Mouse (Mus musculus) heart, adult 2 months (tissue): ENCODE results near the gene Plaa. TPM values are rescaled to one million over a fixed set of nuclear protein-coding genes. Genes with fewer than 3 reads are reported as not detected.
A peak's percentile ranks its signal among the peaks of the same experiment; 100 is the strongest.

Experiments
- DNase-seq, 2 experiments: peaks; one replicate each; pipeline ENCODE4 v3.0.0; 2021
- H3K27ac ChIP-seq: fragments of 200-600 bp; 2 replicates; pipeline ENCODE4 v1.8.1; 2022
- H3K27me3 ChIP-seq: fragments of 200-500 bp; 2 replicates; pipeline ENCODE4 v1.6.1; 2012; ENCODE audit warnings: mild to moderate bottlenecking, low read length, inconsistent platforms, mixed read lengths; ENCODE audit not compliant: control insufficient read depth, insufficient read depth
- H3K36me3 ChIP-seq: fragments of 200-500 bp; 2 replicates; pipeline ENCODE4 v1.6.1; 2012; ENCODE audit warnings: low read length, inconsistent platforms; ENCODE audit not compliant: control insufficient read depth, insufficient read depth
- H3K4me1 ChIP-seq: fragments of 200-500 bp; 2 replicates; pipeline ENCODE4 v1.6.1; 2011; ENCODE audit warnings: low read length; ENCODE audit not compliant: control insufficient read depth, insufficient read depth
- H3K4me3 ChIP-seq: fragments of 200-600 bp; 2 replicates; pipeline ENCODE4 v1.8.1; 2022
- H3K79me2 ChIP-seq: fragments of 200-500 bp; replicated peaks from 2 replicates; pipeline ENCODE4 v1.6.1; 2012; ENCODE audit warnings: mild to moderate bottlenecking, inconsistent platforms, low read length, moderate library complexity, mixed read lengths; ENCODE audit not compliant: control insufficient read depth, insufficient read depth
- H3K9ac ChIP-seq: fragments of 200-500 bp; 2 replicates; pipeline ENCODE4 v1.6.1; 2012; ENCODE audit warnings: low read depth, mild to moderate bottlenecking, control low read depth, inconsistent platforms, low read length, mixed read lengths
- CTCF ChIP-seq: fragments of 200-600 bp; IDR thresholded peaks from 2 replicates; pipeline ENCODE4 v1.8.1; 2022; ENCODE audit warnings: antibody characterized with exemption, mild to moderate bottlenecking, moderate library complexity
- EP300 ChIP-seq: fragments of 200-500 bp; IDR thresholded peaks from 2 replicates; pipeline ENCODE4 v1.6.1; 2011; ENCODE audit warnings: low read depth, low read length, control low read depth; ENCODE audit not compliant: insufficient read depth
- POLR2A ChIP-seq: fragments of 200-500 bp; IDR thresholded peaks from 2 replicates; pipeline ENCODE4 v1.6.1; 2011; ENCODE audit warnings: mild to moderate bottlenecking, low read depth, low read length, control low read depth; ENCODE audit not compliant: insufficient read depth
- WGBS: fragments of 180-500 bp; shearing (Covaris S2); methylation state at CpG from one replicate; pipeline ENCODE4 v1.1.7; 2018; 5-methylcytosine and 5-hydroxymethylcytosine counted together
- intact Hi-C: fragments of 180-260 bp; cut with DNase I; formaldehyde crosslinking; loops from one replicate; pipeline ENCODE4 v1.15.1; 2025
- polyA plus RNA-seq: library from polyadenylated mRNA; depleted of rRNA; stranded (reverse); fragments of >200 nt; gene quantifications from 2 replicates; pipeline ENCODE4 v1.2.3, GENCODE M21; 2012; rRNA removed
- total RNA-seq, 2 experiments: library from RNA; stranded (reverse); gene quantifications; 2 replicates each; pipeline ENCODE4 v1.2.3; 2021

The Plaa gene
- total and polyA plus RNA-seq, 3 experiments, result 26.1 to 46.8 (median 39.9) TPM

DNA sequence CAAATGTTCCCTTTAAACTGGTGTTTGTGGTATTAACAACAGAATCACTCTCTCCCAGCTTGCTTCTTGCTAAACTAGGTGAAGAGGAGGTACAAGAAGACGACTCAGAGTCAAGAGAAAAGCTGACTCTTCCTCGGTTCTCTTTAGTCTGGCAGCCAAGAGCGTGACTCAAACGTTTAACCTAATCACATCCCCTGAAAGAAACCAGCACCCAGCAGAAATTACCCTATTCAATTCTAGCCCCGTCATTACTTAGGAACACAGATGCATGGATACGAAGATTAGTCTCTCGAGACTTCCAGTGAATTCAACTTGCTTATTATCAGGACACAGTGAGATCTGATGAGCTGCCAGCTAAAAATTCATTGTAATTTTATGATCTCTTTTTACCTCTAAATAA lies 58.7 kb downstream of the Plaa start:
- intact Hi-C loops, result no loop called here
- DNase-seq, result no peak
- H3K27ac ChIP-seq, result no peak overlapping the region
- H3K9ac ChIP-seq, result no peak overlapping the region
- no peaks in the 10 kb centered on the region for H3K36me3 ChIP-seq
- no peaks in the 10 kb centered on the region for H3K79me2 ChIP-seq
- H3K4me3 ChIP-seq, result no peak overlapping the region
- TF ChIP-seq POLR2A (no peak), CTCF (no peak), EP300 (no peak)
- H3K27me3 ChIP-seq, result no peaks in the 10 kb centered on the region
- WGBS, result 76% methylated on average over 7 of the region's 7 CpGs
- H3K4me1 ChIP-seq, result no peaks in the 10 kb centered on the region

DNA sequence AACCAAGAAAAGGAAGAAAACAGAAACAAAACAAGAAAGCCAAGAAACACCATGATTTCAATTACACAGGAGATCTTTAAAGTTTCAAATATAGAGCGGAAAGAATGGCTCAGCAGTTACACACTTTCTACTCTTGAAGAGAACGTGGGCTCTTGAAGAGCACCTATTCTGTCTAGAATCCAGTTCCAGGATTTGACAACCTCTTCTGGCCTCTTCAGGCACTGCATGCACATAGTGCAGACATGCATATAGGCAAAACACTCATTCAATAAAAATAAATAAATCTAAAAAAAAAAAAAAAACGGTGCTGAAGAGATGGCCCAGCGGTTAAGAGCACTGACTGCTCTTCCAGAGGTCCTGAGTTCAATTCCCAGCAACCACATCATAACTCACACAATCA lies 60.0 kb downstream of the Plaa start:
- intact Hi-C loops, result no loop called here
- 88% methylated on average over 4 of the region's 4 CpGs for WGBS
- Histone ChIP-seq H3K27ac (no peak overlapping the region), H3K9ac (no peak overlapping the region), H3K4me3 (no peak overlapping the region), H3K27me3 (no peaks in the 10 kb centered on the region), H3K36me3 (no peaks in the 10 kb centered on the region), H3K79me2 (no peaks in the 10 kb centered on the region), H3K4me1 (no peaks in the 10 kb centered on the region)
- no peak for DNase-seq
- TF ChIP-seq CTCF (peak; percentile 14; the same call in 1 of the 2 replicates), POLR2A (no peak), EP300 (no peak)

DNA sequence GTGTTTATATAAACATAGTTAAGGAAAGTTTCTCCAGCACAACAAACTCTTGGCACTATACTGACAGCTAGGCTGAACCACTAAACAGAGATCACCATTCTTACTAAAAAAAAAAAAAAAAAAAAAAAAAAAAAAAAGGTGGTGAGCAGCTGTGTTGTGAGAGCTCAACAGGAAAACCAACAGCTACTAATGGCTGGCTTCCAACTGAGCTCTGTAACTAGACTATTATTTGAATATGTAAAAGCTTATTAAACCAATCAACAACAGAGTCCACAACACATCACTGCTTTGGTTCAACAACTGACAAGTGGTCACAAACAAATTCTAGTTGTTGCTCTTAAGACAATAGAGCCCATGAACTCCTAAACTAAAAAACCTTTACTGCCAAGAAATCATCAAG lies 69.8 kb downstream of the Plaa start:
- Histone ChIP-seq H3K27ac (no peak overlapping the region), H3K4me3 (no peak overlapping the region), H3K4me1 (no peaks in the 10 kb centered on the region), H3K27me3 (no peaks in the 10 kb centered on the region), H3K79me2 (no peaks in the 10 kb centered on the region), H3K36me3 (no peaks in the 10 kb centered on the region), H3K9ac (no peak overlapping the region)
- no peak for DNase-seq
- intact Hi-C loops, result no loop called here
- TF ChIP-seq EP300, result no peak
- no peak for TF ChIP-seq POLR2A
- TF ChIP-seq CTCF, result no peak

DNA sequence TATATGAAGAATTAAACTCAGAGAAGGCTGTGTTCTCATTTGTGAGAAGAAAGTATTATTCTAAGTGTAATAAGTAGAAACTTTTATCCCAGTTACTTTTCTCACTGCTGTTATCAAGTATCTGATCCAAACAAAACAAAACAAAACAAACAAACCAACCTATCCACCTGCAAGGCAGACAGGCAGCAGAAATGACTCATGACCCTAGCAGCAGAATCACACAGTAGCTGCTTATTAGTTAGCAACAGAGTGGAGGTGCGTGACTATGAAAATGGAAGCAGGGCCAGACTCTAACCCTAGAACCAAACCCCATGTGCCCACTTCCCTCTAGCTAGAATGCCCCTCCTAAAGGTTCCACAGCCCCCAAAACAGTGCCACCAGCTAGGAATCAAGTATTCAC lies 73.6 kb downstream of the Plaa start:
- Histone ChIP-seq H3K36me3 (no peaks in the 10 kb centered on the region), H3K9ac (no peak overlapping the region), H3K27me3 (no peaks in the 10 kb centered on the region), H3K4me3 (no peak overlapping the region), H3K4me1 (no peaks in the 10 kb centered on the region), H3K27ac (no peak overlapping the region), H3K79me2 (no peaks in the 10 kb centered on the region)
- intact Hi-C loops, result loop anchor here (10.0 kb wide), 1 partner anchor 525 kb away; no protein-coding TSS in a partner anchor
- WGBS, result 90% methylated on average over 1 of the region's 1 CpGs
- TF ChIP-seq CTCF (no peak), EP300 (no peak), POLR2A (no peak)
- no peak for DNase-seq

DNA sequence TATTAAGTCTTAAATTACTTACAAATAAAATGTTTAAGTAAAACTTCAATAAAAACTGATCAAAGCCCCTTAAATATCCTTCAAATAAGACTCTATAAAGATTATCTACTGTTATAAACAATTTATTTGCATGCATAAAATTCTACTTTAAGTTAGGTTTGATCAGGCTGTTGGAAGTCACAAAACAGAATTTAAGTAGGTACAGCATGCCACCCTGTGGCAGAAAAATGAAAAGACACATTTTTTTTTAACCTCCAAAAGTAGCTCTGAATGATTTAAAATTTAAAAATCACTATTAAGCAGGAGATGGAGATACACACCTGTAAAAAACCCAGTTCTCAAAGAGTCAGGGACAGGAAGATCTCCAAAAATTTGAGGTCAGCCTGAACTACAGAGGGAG lies 79.7 kb downstream of the Plaa start:
- Histone ChIP-seq H3K79me2 (no peaks in the 10 kb centered on the region), H3K4me3 (no peak overlapping the region), H3K9ac (no peak overlapping the region), H3K27ac (no peak overlapping the region), H3K4me1 (no peaks in the 10 kb centered on the region), H3K27me3 (no peaks in the 10 kb centered on the region), H3K36me3 (no peaks in the 10 kb centered on the region)
- intact Hi-C loops, result loop anchor here (10.0 kb wide), 1 partner anchor 519 kb away; no protein-coding TSS in a partner anchor
- no peak for DNase-seq
- TF ChIP-seq POLR2A, result no peak
- no peak for TF ChIP-seq EP300
- peak; percentile 70 for TF ChIP-seq CTCF

DNA sequence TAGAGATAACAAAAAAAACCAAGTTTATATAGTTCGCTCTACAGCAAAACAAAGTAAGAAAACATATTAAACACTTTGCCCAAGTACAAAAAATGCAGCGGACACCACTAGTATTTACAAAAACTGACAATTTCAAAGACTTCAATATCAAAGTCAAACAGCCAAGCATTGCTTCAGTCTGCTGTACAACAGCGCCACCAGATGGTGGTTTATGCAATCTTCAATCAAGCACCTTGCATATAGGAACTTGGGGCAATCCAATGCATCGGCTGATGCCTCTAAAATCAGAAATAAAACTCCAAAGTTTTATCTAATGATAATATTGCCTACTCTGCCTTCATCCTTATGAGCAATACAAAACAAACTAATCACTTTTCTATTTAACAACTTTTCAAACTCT lies 85.4 kb downstream of the Plaa start:
- H3K27me3 ChIP-seq, result no peaks in the 10 kb centered on the region
- no peaks in the 10 kb centered on the region for H3K4me1 ChIP-seq
- H3K36me3 ChIP-seq, result no peaks in the 10 kb centered on the region
- peak in 1 of 2 experiments; percentile 42 for DNase-seq
- H3K9ac ChIP-seq, result no peak overlapping the region
- H3K27ac ChIP-seq, result no peak overlapping the region
- H3K4me3 ChIP-seq, result no peak overlapping the region
- H3K79me2 ChIP-seq, result no peaks in the 10 kb centered on the region
- no peak for TF ChIP-seq EP300
- TF ChIP-seq CTCF, result peak; percentile 86
- WGBS, result 68% methylated on average over 4 of the region's 4 CpGs
- intact Hi-C loops, result loop anchor here (10.0 kb wide), 1 partner anchor 393 kb away; no protein-coding TSS in a partner anchor

Other genes with a start within 250 kb of the Plaa start
- not detected for gene Gm10306, start 46.7 kb downstream of the Plaa start, total RNA-seq
- gene Gm10306, start 46.7 kb downstream of the Plaa start, polyA plus RNA-seq, result not detected in 2 replicates
- 1 to 10 TPM; 3.6 to 4.4 TPM for gene Caap1, start 46.4 kb downstream of the Plaa start, total RNA-seq
- 1.2 and 1.4 TPM in 2 replicates for gene Caap1, start 46.4 kb downstream of the Plaa start, polyA plus RNA-seq
- 1 to 10 TPM; 3.8 to 5.3 TPM for gene Ift74, start 11.2 kb upstream of the Plaa start, total RNA-seq
- 0.59 and 0.91 TPM in 2 replicates for gene Ift74, start 11.2 kb upstream of the Plaa start, polyA plus RNA-seq
- not detected for gene Lrrc19, start 46.9 kb upstream of the Plaa start, total RNA-seq
- gene Lrrc19, start 46.9 kb upstream of the Plaa start, polyA plus RNA-seq, result not detected in 2 replicates
- gene Tek, start 136.0 kb upstream of the Plaa start, total RNA-seq, result 10 to 100 TPM; 37.0 to 40.3 TPM
- gene Tek, start 136.0 kb upstream of the Plaa start, polyA plus RNA-seq, result 16.8 and 33.1 TPM in 2 replicates